Comparison of ENCODE assay signal across 8 mouse cellular contexts in genomic region chr8:124652546-124652945, GRCm38 (mm10). TPM values are rescaled to one million over a fixed set of nuclear protein-coding genes. Genes with fewer than 3 reads are reported as not detected.
A peak's percentile ranks its signal among the peaks of the same experiment; 100 is the strongest.
DNase-seq lines count a peak whose midpoint lies in the region; ATAC-seq and TF ChIP-seq lines count a peak whose summit lies in the region.

No protein-coding gene starts in this region.

- H3K27me3 ChIP-seq in heart, postnatal 0 days (ENCODE audit: control insufficient read depth, insufficient read depth, low read length), result no peaks in the 10 kb centered on the region
- no peaks in the 10 kb centered on the region for H3K27me3 ChIP-seq in liver, embryonic 13.5 days

- peak; percentile 76 for DNase-seq in heart, adult 11 months
- DNase-seq in heart, adult 9 months (ENCODE audit: low spot score in 2 of 2), result no peak
- peak; percentile 78 for DNase-seq in brain, embryonic 14.5 days (ENCODE audit: low read depth)
- peak; percentile 91 for DNase-seq in heart, postnatal 0 days (ENCODE audit: low spot score)
- DNase-seq in liver, embryonic 13.5 days, result no peak
- DNase-seq in right cerebral cortex, adult 2 months (ENCODE audit: low spot score in 2 of 2), result no peak
- no peak for DNase-seq in layer of hippocampus, postnatal 36 days
- DNase-seq in thymus, adult 18-20 months, result no peak

- H3K4me3 ChIP-seq in heart, postnatal 0 days (ENCODE audit: low read depth, low read length), result no peak overlapping the region
- no peak overlapping the region for H3K4me3 ChIP-seq in liver, embryonic 13.5 days (replicated peaks)

- peaks cover 72% of the 10 kb centered on the region for H3K4me1 ChIP-seq in heart, postnatal 0 days (ENCODE audit: control insufficient read depth, insufficient read depth)
- H3K4me1 ChIP-seq in liver, embryonic 13.5 days (replicated peaks), result peaks cover 57% of the 10 kb centered on the region

- no peak for TF ChIP-seq EP300 in heart, postnatal 0 days (IDR thresholded peaks at IDR 0.05; ENCODE audit: low read depth)

- peak; percentile 80 for ATAC-seq in heart, postnatal 0 days (ENCODE audit: insufficient read depth, low read depth)
- no peak for ATAC-seq in liver, embryonic 13.5 days (ENCODE audit: low read depth)

- 1% methylated on average over 4 of the region's 4 CpGs for WGBS in heart, postnatal 0 days
- 55% methylated on average over 4 of the region's 4 CpGs for WGBS in liver, embryonic 13.5 days (ENCODE audit: insufficient replicate concordance)

- TF ChIP-seq POLR2A in brain, embryonic 14.5 days (IDR thresholded peaks at IDR 0.05; ENCODE audit: borderline replicate concordance, extremely low read depth, insufficient read depth, insufficient read length, poor library complexity, severe bottlenecking), result no peak

- H3K9me3 ChIP-seq in heart, postnatal 0 days (replicated peaks; ENCODE audit: control insufficient read depth, low read length), result no peaks in the 10 kb centered on the region
- H3K9me3 ChIP-seq in liver, embryonic 13.5 days (replicated peaks), result no peaks in the 10 kb centered on the region

- H3K9ac ChIP-seq in heart, postnatal 0 days (replicated peaks; ENCODE audit: low read depth, low read length), result 0 out of 2 replicates have a peak overlapping the region, but pooled peaks have one; percentile 7
- H3K9ac ChIP-seq in liver, embryonic 13.5 days, result no peak overlapping the region

- H3K36me3 ChIP-seq in heart, postnatal 0 days (replicated peaks; ENCODE audit: control insufficient read depth, insufficient read depth, low read length), result peaks cover 27% of the 10 kb centered on the region
- peaks cover 22% of the 10 kb centered on the region for H3K36me3 ChIP-seq in liver, embryonic 13.5 days

- peak overlapping the region; percentile 1; the same call in 1 of the 2 replicates for H3K4me2 ChIP-seq in heart, postnatal 0 days (ENCODE audit: low read depth, low read length)
- H3K4me2 ChIP-seq in liver, embryonic 13.5 days, result no peak overlapping the region

- TF ChIP-seq CTCF in brain, embryonic 14.5 days (IDR thresholded peaks at IDR 0.05; ENCODE audit: borderline replicate concordance, extremely low read depth, insufficient read depth, insufficient read length), result no peak
- no peak for TF ChIP-seq CTCF in heart, postnatal 0 days (IDR thresholded peaks at IDR 0.05; ENCODE audit: low read depth)

- H3K27ac ChIP-seq in heart, postnatal 0 days (ENCODE audit: low read depth), result peak overlapping the region; percentile 96
- H3K27ac ChIP-seq in liver, embryonic 13.5 days, result peak overlapping the region; percentile 1; the same call in 1 of the 2 replicates

RNA-seq across cellular contexts. Expression of gene 2310022B05Rik, which starts 10.6 kb away (rescaled TPM):
- 78.7 and 83.1 TPM in 2 replicates for polyA plus RNA-seq in brain, embryonic 14.5 days (2012; rRNA removed)
- total RNA-seq in heart, postnatal 0 days (2014; rRNA removed; ENCODE audit: low replicate concordance), result 144 and 164 TPM in 2 replicates
- 29.8 and 30.7 TPM in 2 replicates for polyA plus RNA-seq in heart, postnatal 0 days (2015; fragmentation: Nextera tagmentation; extraction: Ambion mirVana)
- 4.6 and 5.8 TPM in 2 replicates for polyA plus RNA-seq in liver, embryonic 13.5 days (2015; fragmentation: Nextera tagmentation; extraction: Ambion mirVana)
- 10 to 100 TPM; 71.9 to 76.2 TPM for total RNA-seq in layer of hippocampus, postnatal 36 days (2021)

Comparison
In these comparisons a context has a peak if more than half of its experiments do, and no peak if none do; other contexts are left out.
1. DNase-seq: peak in heart, adult 11 months (single experiment), brain, embryonic 14.5 days (single experiment) and heart, postnatal 0 days (single experiment); none in heart, adult 9 months (0 of 2), liver, embryonic 13.5 days (single experiment), right cerebral cortex, adult 2 months (0 of 2), layer of hippocampus, postnatal 36 days (0 of 2) and thymus, adult 18-20 months (0 of 2).